In genomic region chr12:111122332-111122852, GRCm38 (mm10) we compare ENCODE assay signal across 10 mouse cellular contexts. TPM values are rescaled to one million over a fixed set of nuclear protein-coding genes. Genes with fewer than 3 reads are reported as not detected.
DNase-seq lines count a peak whose midpoint lies in the region; ATAC-seq and TF ChIP-seq lines count a peak whose summit lies in the region.
"Had no signal": no experiment of that assay in that cellular context is flagged by ENCODE, and none has a peak within 500 bp of the region (broad histone marks: within the 10 kb centered on the region; RNA-seq: fewer than 3 reads in every experiment).

No protein-coding gene starts in this region.

- no peak overlapping the region for H3K4me3 ChIP-seq in hindbrain, postnatal 0 days (ENCODE audit: low read length)
- H3K4me3 ChIP-seq in hindbrain, embryonic 10.5 days: no peak overlapping the region
- H3K4me3 ChIP-seq: lung, embryonic 15.5 days had no signal

- no peaks in the 10 kb centered on the region for H3K36me3 ChIP-seq in hindbrain, postnatal 0 days (ENCODE audit: insufficient read depth, low read length)
- peaks cover 47% of the 10 kb centered on the region for H3K36me3 ChIP-seq in hindbrain, embryonic 10.5 days

- DNase-seq in hindbrain, postnatal 0 days (ENCODE audit: low spot score): no peak
- DNase-seq in hindbrain, embryonic 10.5 days (ENCODE audit: low spot score): no peak
- peak; percentile 17 to 38 for DNase-seq in CD8-positive naive resting alpha-beta T cell, adult 2 months (ENCODE audit: low read depth in 2 of 2, low spot score in 2 of 2)
- DNase-seq in brain, adult 2 months (ENCODE audit: low read depth, low spot score): peak; percentile 13
- DNase-seq in lung, postnatal 36 days: peak; percentile 18
- DNase-seq in layer of hippocampus, adult 9-11 months: no peak
- no peak for DNase-seq in heart, adult 9 months (ENCODE audit: low spot score in 2 of 2)
- DNase-seq in ovary, postnatal 36 days (ENCODE audit: low spot score): no peak
- DNase-seq: cerebellum, adult 9-11 months had no signal

- H3K9ac ChIP-seq in hindbrain, postnatal 0 days (replicated peaks; ENCODE audit: low read length): no peak overlapping the region
- H3K9ac ChIP-seq: lung, embryonic 15.5 days had no signal

- no peaks in the 10 kb centered on the region for H3K4me1 ChIP-seq in hindbrain, postnatal 0 days (ENCODE audit: insufficient read depth, low read length)
- peaks cover 10% of the 10 kb centered on the region; the same call in 1 of the 2 replicates for H3K4me1 ChIP-seq in hindbrain, embryonic 10.5 days (replicated peaks)
- H3K4me1 ChIP-seq: lung, embryonic 15.5 days had no signal

- no peaks in the 10 kb centered on the region for H3K27me3 ChIP-seq in hindbrain, postnatal 0 days (ENCODE audit: insufficient read depth, low read length)
- H3K27me3 ChIP-seq in hindbrain, embryonic 10.5 days (ENCODE audit: insufficient read depth, poor library complexity, severe bottlenecking): no peaks in the 10 kb centered on the region
- H3K27me3 ChIP-seq: lung, embryonic 15.5 days had no signal

- H3K4me2 ChIP-seq in hindbrain, postnatal 0 days (ENCODE audit: low read depth, low read length): no peak overlapping the region
- H3K4me2 ChIP-seq: lung, embryonic 15.5 days had no signal

- H3K9me3 ChIP-seq in hindbrain, postnatal 0 days (ENCODE audit: low read length): no peaks in the 10 kb centered on the region
- H3K9me3 ChIP-seq in hindbrain, embryonic 10.5 days: peaks cover 6% of the 10 kb centered on the region; the same call in 1 of the 2 replicates
- H3K9me3 ChIP-seq: lung, embryonic 15.5 days had no signal

- ATAC-seq in hindbrain, postnatal 0 days: no peak

- peak; percentile 62 for TF ChIP-seq CTCF in hindbrain, postnatal 0 days (IDR thresholded peaks at IDR 0.05; ENCODE audit: low read depth)

- no peak overlapping the region for H3K27ac ChIP-seq in hindbrain, postnatal 0 days
- H3K27ac ChIP-seq in hindbrain, embryonic 10.5 days: no peak overlapping the region
- H3K27ac ChIP-seq: lung, embryonic 15.5 days had no signal

RNA-seq across cellular contexts. Expression of gene Traf3, which starts 43.8 kb away (rescaled TPM):
- 35.8 and 40.8 TPM in 2 replicates for total RNA-seq in hindbrain, postnatal 0 days (2014; rRNA removed)
- 12.9 and 13.7 TPM in 2 replicates for polyA plus RNA-seq in hindbrain, postnatal 0 days (2015; fragmentation: Nextera tagmentation; extraction: Ambion mirVana)
- polyA plus RNA-seq in hindbrain, embryonic 10.5 days (2016; fragmentation: Nextera tagmentation; extraction: Ambion mirVana): 11.0 and 13.9 TPM in 2 replicates

Comparison
In these comparisons a context has a peak if more than half of its experiments do, and no peak if none do; other contexts are left out.
1. DNase-seq: peak in CD8-positive naive resting alpha-beta T cell, adult 2 months (2 of 2), brain, adult 2 months (single experiment) and lung, postnatal 36 days (single experiment); none in hindbrain, postnatal 0 days (single experiment), hindbrain, embryonic 10.5 days (single experiment), layer of hippocampus, adult 9-11 months (single experiment), heart, adult 9 months (0 of 2) and ovary, postnatal 36 days (single experiment).